Mouse (Mus musculus): ENCODE results near the gene Rassf10. TPM values are rescaled to one million over a fixed set of nuclear protein-coding genes. Genes with fewer than 3 reads are reported as not detected.

Rassf10 gene
- not detected for polyA plus RNA-seq (2012; fragmentation: generic; extraction: Trizol)

GRCm38 (mm10) chr7:112953777-112954291 lies at the start of gene Rassf10:
TSS of gene Rassf10 (plus strand) at chr7:112953962.

Data from C3H10T1/2 (cell line).